Mouse (Mus musculus): ENCODE measurements around the gene Scn8a.

DNA sequence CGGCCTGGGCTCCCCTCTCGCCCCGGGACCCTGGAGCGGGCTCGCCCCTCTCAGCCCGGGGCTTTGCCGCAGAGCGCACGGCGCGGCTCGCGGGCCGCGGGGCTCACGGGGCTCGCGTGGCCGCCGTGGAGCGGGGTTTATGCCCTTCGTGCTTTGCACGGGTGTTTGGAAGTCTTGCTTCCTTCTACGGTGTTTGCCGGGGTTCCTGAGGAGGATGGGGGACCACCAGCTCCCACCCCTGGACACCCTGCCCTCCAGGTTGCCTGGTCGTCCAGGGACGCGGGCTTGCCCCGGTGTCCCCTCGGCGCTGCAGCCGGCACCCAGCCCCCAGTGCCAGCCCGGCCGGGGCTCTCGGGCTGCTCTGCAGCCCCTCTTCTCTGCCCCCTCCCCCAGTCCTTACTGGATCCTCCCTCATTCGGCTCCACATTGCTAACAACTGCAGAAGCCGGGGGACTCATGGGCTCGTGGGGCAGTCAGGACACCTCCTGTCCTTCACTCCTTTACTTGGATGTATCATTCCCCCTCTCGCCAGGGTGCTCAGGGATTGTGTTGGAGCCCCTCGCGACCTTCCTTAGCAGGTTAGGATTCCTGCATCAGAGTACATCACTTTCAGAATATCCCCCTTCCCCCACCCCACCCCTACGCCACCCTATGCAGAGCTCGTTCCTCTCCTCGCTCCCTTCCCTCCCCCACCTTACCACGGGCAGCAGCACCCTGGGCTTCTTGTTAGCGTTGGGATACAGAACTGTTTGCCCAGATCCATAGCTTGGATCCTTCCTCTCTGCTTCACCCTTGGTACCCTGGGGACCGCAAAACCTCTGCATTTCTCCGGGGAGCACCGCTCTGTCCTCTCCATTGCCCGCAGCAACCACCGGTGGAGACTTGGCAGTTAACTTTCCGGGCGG lies 1.7 kb downstream of the Scn8a start:
- peak; percentile 24; the same call in 1 of the 2 replicates for TF ChIP-seq POLR2A (IDR thresholded peaks at IDR 0.05; ENCODE audit: insufficient read depth, low read depth, low read length)
- TF ChIP-seq CTCF (IDR thresholded peaks at IDR 0.05; ENCODE audit: insufficient read depth, low read depth, low read length) = no peak

Measured in olfactory bulb, adult 2 months (tissue).